Mouse (Mus musculus) C2C12 (cell line): ENCODE results near the gene Tmem120a.

Experiments used
- CEBPB ChIP-seq: IDR thresholded peaks from one replicate; pipeline ENCODE4 v1.6.1; 2011; ENCODE audit warnings: low read depth, mild to moderate bottlenecking, control low read depth, moderate library complexity
- CTCF ChIP-seq: IDR thresholded peaks from one replicate; pipeline ENCODE4 v1.5.1; 2011; ENCODE audit not compliant: control insufficient read depth, insufficient read depth, insufficient read length
- FOSL1 ChIP-seq: IDR thresholded peaks from one replicate; pipeline ENCODE4 v1.8.0; 2011; ENCODE audit warnings: mild to moderate bottlenecking, low read length; ENCODE audit not compliant: poor library complexity, insufficient read depth, severe bottlenecking
- MAX ChIP-seq: IDR thresholded peaks from one replicate; pipeline ENCODE4 v1.6.1; 2011; ENCODE audit warnings: mild to moderate bottlenecking, control low read depth
- MYOD1 ChIP-seq: IDR thresholded peaks from one replicate; pipeline ENCODE4 v1.6.1; 2011; ENCODE audit warnings: low read depth; ENCODE audit not compliant: control insufficient read depth, insufficient read length
- MYOG ChIP-seq: IDR thresholded peaks from one replicate; pipeline ENCODE4 v1.6.1; 2011; ENCODE audit not compliant: control insufficient read depth, insufficient read length; ENCODE audit errors: extremely low read depth
- USF1 ChIP-seq: IDR thresholded peaks from one replicate; pipeline ENCODE4 v1.6.1; 2011; ENCODE audit warnings: low read depth, mild to moderate bottlenecking, control low read depth, moderate library complexity

- TF ChIP-seq MAX (no peak), CTCF (no peak), USF1 (no peak), MYOG (no peak), FOSL1 (no peak), MYOD1 (no peak), CEBPB (no peak)
Measured at GRCm38 (mm10) chr5:135734057-135734680, 10.1 kb downstream of the Tmem120a start.
